In genomic region chr19:58118141-58118835, GRCm38 (mm10) we compare ENCODE assay signal across 9 mouse cellular contexts.
A peak's percentile ranks its signal among the peaks of the same experiment; 100 is the strongest.
DNase-seq lines count a peak whose midpoint lies in the region; ATAC-seq lines count a peak whose summit lies in the region.
"Had no signal": no experiment of that assay in that cellular context is flagged by ENCODE, and none has a peak within 500 bp of the region (broad histone marks: within the 10 kb centered on the region; RNA-seq: fewer than 3 reads in every experiment).

No protein-coding gene starts in this region.

- intact Hi-C loops in heart, postnatal 36 days (cut with DNase I), result no loop called here

- no peak overlapping the region for H3K4me3 ChIP-seq in heart, embryonic 11.5 days (ENCODE audit: low read depth, low read length)
- H3K4me3 ChIP-seq in midbrain, embryonic 15.5 days, result no peak overlapping the region
- H3K4me3 ChIP-seq: megakaryocyte, embryonic 14.5 days had no signal

- 85% methylated on average over 19 of the region's 19 CpGs for WGBS in heart, embryonic 11.5 days (ENCODE audit: insufficient replicate concordance)
- 66% methylated on average over 19 of the region's 19 CpGs for WGBS in midbrain, embryonic 15.5 days

- H3K27ac ChIP-seq in heart, embryonic 11.5 days (ENCODE audit: low read depth, low read length), result no peak overlapping the region
- H3K27ac ChIP-seq in midbrain, embryonic 15.5 days, result no peak overlapping the region

- H3K27me3 ChIP-seq in heart, embryonic 11.5 days (ENCODE audit: control insufficient read depth, insufficient read depth, low read length), result no peaks in the 10 kb centered on the region
- H3K27me3 ChIP-seq in midbrain, embryonic 15.5 days (replicated peaks), result no peaks in the 10 kb centered on the region

- H3K4me2 ChIP-seq in heart, embryonic 11.5 days, result no peak overlapping the region
- no peak overlapping the region for H3K4me2 ChIP-seq in midbrain, embryonic 15.5 days

- H3K9ac ChIP-seq in heart, embryonic 11.5 days (ENCODE audit: low read depth, low read length), result no peak overlapping the region
- no peak overlapping the region for H3K9ac ChIP-seq in midbrain, embryonic 15.5 days

- no peak for ATAC-seq in heart, embryonic 11.5 days (replicated peaks; ENCODE audit: insufficient number of reproducible peaks, low FRiP score, low TSS enrichment)
- 0 out of 2 replicates have a peak, but pooled peaks have one; percentile 50 for ATAC-seq in midbrain, embryonic 15.5 days (replicated peaks)

- H3K4me1 ChIP-seq in heart, embryonic 11.5 days (ENCODE audit: control insufficient read depth, insufficient read depth, low read length), result peaks cover 8% of the 10 kb centered on the region; the same call in 1 of the 2 replicates
- H3K4me1 ChIP-seq in midbrain, embryonic 15.5 days, result no peaks in the 10 kb centered on the region

- peak; percentile 93 for DNase-seq in heart, adult 11 months
- peak; percentile 14 to 27 for DNase-seq in B cell, adult 2 months
- peak; percentile 69 for DNase-seq in adrenal gland, postnatal 10 days
- DNase-seq in heart, postnatal 36 days, result peak; percentile 46 to 49
- DNase-seq in ovary, adult 18-20 months (ENCODE audit: low spot score), result no peak
- DNase-seq in lung, postnatal 4 days, result no peak

- H3K9me3 ChIP-seq in heart, embryonic 11.5 days (replicated peaks; ENCODE audit: control insufficient read depth, low read length), result no peaks in the 10 kb centered on the region
- no peaks in the 10 kb centered on the region for H3K9me3 ChIP-seq in midbrain, embryonic 15.5 days

- H3K36me3 ChIP-seq in heart, embryonic 11.5 days (ENCODE audit: control insufficient read depth, insufficient read depth, low read length), result no peaks in the 10 kb centered on the region
- H3K36me3 ChIP-seq in midbrain, embryonic 15.5 days (replicated peaks), result no peaks in the 10 kb centered on the region

Comparison
In these comparisons a context has a peak if more than half of its experiments do, and no peak if none do; other contexts are left out.
1. DNase-seq: peak in heart, adult 11 months (single experiment), B cell, adult 2 months (2 of 2), adrenal gland, postnatal 10 days (single experiment) and heart, postnatal 36 days (2 of 2); none in ovary, adult 18-20 months (single experiment) and lung, postnatal 4 days (0 of 2).